Mouse (Mus musculus) bone marrow macrophage, adult 2 months (primary cell): ENCODE measurements around the gene Nt5c3.

Source experiments
- CTCF ChIP-seq: IDR thresholded peaks from 2 replicates; pipeline ENCODE4 v1.5.1; 2012; ENCODE audit warnings: low read depth, mild to moderate bottlenecking, low read length, moderate library complexity
- POLR2A ChIP-seq: IDR thresholded peaks from 2 replicates; pipeline ENCODE4 v1.6.1; 2012; ENCODE audit warnings: mild to moderate bottlenecking, low read depth, low read length, borderline replicate concordance

DNA sequence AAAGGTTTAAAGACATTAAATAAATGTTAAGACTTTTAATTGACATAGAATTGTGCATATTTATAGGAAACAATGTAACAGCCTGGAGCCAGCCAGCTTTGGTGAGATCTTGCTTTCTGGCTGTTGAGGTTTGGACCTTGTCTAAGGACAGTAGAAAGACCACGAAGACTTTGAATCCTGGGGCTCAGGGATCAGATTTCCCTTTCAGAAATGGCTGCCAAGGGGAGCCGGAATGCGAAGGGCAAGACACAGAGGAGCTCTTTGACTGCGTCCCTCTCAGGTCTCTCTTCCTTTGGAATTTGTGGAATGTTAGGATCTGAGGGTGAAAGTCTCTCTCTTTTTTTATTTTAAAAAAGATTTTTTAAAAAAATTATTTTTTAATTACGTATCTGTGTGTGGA lies 89.0 kb downstream of the Nt5c3 start:
- TF ChIP-seq POLR2A, result no peak
- no peak for TF ChIP-seq CTCF
